Mouse (Mus musculus) hindbrain, postnatal 0 days (tissue): ENCODE results near the gene Gm28827. TPM values are rescaled to one million over a fixed set of nuclear protein-coding genes. Genes with fewer than 3 reads are reported as not detected.
"Not testable (repeated sequence)": the region's sequence is repeated elsewhere in the genome, so short reads cannot be mapped to it uniquely, and the experiment has no call there.

Experiments
- ATAC-seq: fragments of 200-750 bp; cut with Nextera tagmentation; 2 replicates; pipeline ENCODE4 v1.8.0; 2017; ENCODE audit warnings: mild to moderate bottlenecking, moderate TSS enrichment, moderate library complexity
- DNase-seq: peaks from one replicate; pipeline ENCODE4 v3.0.0-alpha.2; 2015; ENCODE audit warnings: low spot score
- H3K27ac ChIP-seq: fragments of 300-500 bp; sonication (generic); 2 replicates; pipeline ENCODE4 v1.5.1; 2014; ENCODE audit warnings: mild to moderate bottlenecking
- H3K27me3 ChIP-seq: fragments of 300-500 bp; sonication (generic); 2 replicates; pipeline ENCODE4 v1.6.1; 2014; ENCODE audit warnings: low read length, mixed read lengths; ENCODE audit not compliant: insufficient read depth
- H3K36me3 ChIP-seq: fragments of 300-500 bp; sonication (generic); 2 replicates; pipeline ENCODE4 v1.6.1; 2014; ENCODE audit warnings: low read length, mixed read lengths; ENCODE audit not compliant: insufficient read depth
- H3K4me1 ChIP-seq: fragments of 300-500 bp; sonication (generic); 2 replicates; pipeline ENCODE4 v1.6.1; 2014; ENCODE audit warnings: antibody characterized with exemption, low read length, mixed read lengths; ENCODE audit not compliant: insufficient read depth
- H3K4me2 ChIP-seq: fragments of 300-500 bp; sonication (generic); 2 replicates; pipeline ENCODE4 v1.6.1; 2014; ENCODE audit warnings: low read depth, mild to moderate bottlenecking, low read length, moderate library complexity, mixed read lengths
- H3K4me3 ChIP-seq: fragments of 300-500 bp; sonication (generic); 2 replicates; pipeline ENCODE4 v1.5.1; 2014; ENCODE audit warnings: low read length
- H3K9ac ChIP-seq: fragments of 300-500 bp; sonication (generic); replicated peaks from 2 replicates; pipeline ENCODE4 v1.6.1; 2014; ENCODE audit warnings: mild to moderate bottlenecking, low read length, moderate library complexity, mixed read lengths
- H3K9me3 ChIP-seq: fragments of 300-500 bp; sonication (generic); 2 replicates; pipeline ENCODE4 v1.6.1; 2016; ENCODE audit warnings: low read length, mixed read lengths
- WGBS: fragments of 180-500 bp; shearing (Covaris S2); extraction: QIAGEN DNeasy Blood & Tissue Kit; methylation state at CpG from one replicate; pipeline ENCODE4 v1.1.7; 2014; 5-methylcytosine and 5-hydroxymethylcytosine counted together
- polyA plus RNA-seq: library from polyadenylated mRNA; unstranded; fragments of >200 nt; fragmentation: Nextera tagmentation; extraction: Ambion mirVana; gene quantifications from 2 replicates; pipeline ENCODE4 v1.2.1, GENCODE M21; 2015
- total RNA-seq: library from RNA; depleted of rRNA; stranded (reverse); fragments of >200 nt; gene quantifications from 2 replicates; pipeline ENCODE4 v1.2.3, GENCODE M21; 2014; rRNA removed

Gm28827 gene
- total RNA-seq (not detected in 2 replicates), polyA plus RNA-seq (not detected in 2 replicates)

- not testable (repeated sequence) for H3K4me1 ChIP-seq, H3K4me3 ChIP-seq, H3K9ac ChIP-seq, H3K27ac ChIP-seq, ATAC-seq, H3K9me3 ChIP-seq, H3K27me3 ChIP-seq, H3K36me3 ChIP-seq, DNase-seq, H3K4me2 ChIP-seq
- no CpG with 5 or more reads among the region's 6 CpGs for WGBS
These were observed at the start of gene Gm28827 for GRCm38 (mm10) chrY:83030647-83031046. Gene Gm28827 (plus strand): TSS chrY:83030947.
